In genomic region chr6:42264626-42265312, GRCm38 (mm10) we compare ENCODE assay signal across 8 mouse cellular contexts. TPM values are rescaled to one million over a fixed set of nuclear protein-coding genes. Genes with fewer than 3 reads are reported as not detected.
DNase-seq lines count a peak whose midpoint lies in the region; ATAC-seq lines count a peak whose summit lies in the region.

Casp2 (plus strand) TSS chr6:42264985.

- peak; percentile 100 for ATAC-seq in hindbrain, embryonic 11.5 days (ENCODE audit: low FRiP score)

- peak within 1 kb of the TSS; percentile 97 for H3K9ac ChIP-seq in hindbrain, embryonic 11.5 days (ENCODE audit: low read depth, low read length)

- H3K27ac ChIP-seq in hindbrain, embryonic 11.5 days (ENCODE audit: low read depth, low read length): peak within 1 kb of the TSS; percentile 82

- WGBS in hindbrain, embryonic 11.5 days: 0% methylated on average over 44 of the region's 51 CpGs

- no peaks in the 10 kb centered on the region for H3K9me3 ChIP-seq in hindbrain, embryonic 11.5 days (ENCODE audit: control insufficient read depth, low read length)

- no peaks in the 10 kb centered on the region for H3K4me1 ChIP-seq in hindbrain, embryonic 11.5 days (replicated peaks; ENCODE audit: control insufficient read depth, insufficient read depth, low read length)

- DNase-seq in Muller cell, postnatal 12 days (ENCODE audit: inconsistent ontology term): peak; percentile 100
- peak; percentile 100 for DNase-seq in cerebellum, adult 9-11 months
- peak; percentile 98 to 99 for DNase-seq in frontal cortex, adult 2 months (ENCODE audit: extremely low spot score in 1 of 2, low spot score in 1 of 2)
- peak; percentile 99 for DNase-seq in hindbrain, embryonic 11.5 days (ENCODE audit: low spot score)
- peak; percentile 98 to 99 for DNase-seq in layer of hippocampus, postnatal 10 days (ENCODE audit: low spot score in 2 of 2)
- peak; percentile 99 for DNase-seq in lung, postnatal 10 days
- peak; percentile 98 for DNase-seq in ovary, postnatal 36 days (ENCODE audit: low spot score)
- peak; percentile 98 for DNase-seq in thymus, postnatal 25 days

- H3K27me3 ChIP-seq in hindbrain, embryonic 11.5 days (ENCODE audit: control insufficient read depth, insufficient read depth, low read length): no peaks in the 10 kb centered on the region

- H3K4me3 ChIP-seq in hindbrain, embryonic 11.5 days (ENCODE audit: low read depth, low read length): peak within 1 kb of the TSS; percentile 88

- H3K36me3 ChIP-seq in hindbrain, embryonic 11.5 days (ENCODE audit: control insufficient read depth, insufficient read depth, low read length): peaks cover 5% of the 10 kb centered on the region; the same call in 1 of the 2 replicates

- H3K4me2 ChIP-seq in hindbrain, embryonic 11.5 days (replicated peaks; ENCODE audit: low read depth, low read length): peak within 1 kb of the TSS; percentile 74

RNA-seq across cellular contexts. Expression of gene Casp2, which starts in this region (rescaled TPM):
- 29.1 and 30.8 TPM in 2 replicates for polyA plus RNA-seq in frontal cortex, adult 2 months (2012; rRNA removed)
- polyA plus RNA-seq in hindbrain, embryonic 11.5 days (2014; fragmentation: Nextera tagmentation; extraction: Ambion mirVana): 59.7 and 67.8 TPM in 2 replicates
- total RNA-seq in layer of hippocampus, postnatal 10 days (2021): 10 to 100 TPM; 28.0 to 32.2 TPM

Comparison
In these comparisons a context has a peak if more than half of its experiments do, and no peak if none do; other contexts are left out.
1. Peak in every context shown above with its lines: DNase-seq, ATAC-seq, H3K4me3 ChIP-seq and H3K27ac ChIP-seq.